Mouse (Mus musculus): ENCODE measurements around the gene Cd44.

The Cd44 gene

DNA sequence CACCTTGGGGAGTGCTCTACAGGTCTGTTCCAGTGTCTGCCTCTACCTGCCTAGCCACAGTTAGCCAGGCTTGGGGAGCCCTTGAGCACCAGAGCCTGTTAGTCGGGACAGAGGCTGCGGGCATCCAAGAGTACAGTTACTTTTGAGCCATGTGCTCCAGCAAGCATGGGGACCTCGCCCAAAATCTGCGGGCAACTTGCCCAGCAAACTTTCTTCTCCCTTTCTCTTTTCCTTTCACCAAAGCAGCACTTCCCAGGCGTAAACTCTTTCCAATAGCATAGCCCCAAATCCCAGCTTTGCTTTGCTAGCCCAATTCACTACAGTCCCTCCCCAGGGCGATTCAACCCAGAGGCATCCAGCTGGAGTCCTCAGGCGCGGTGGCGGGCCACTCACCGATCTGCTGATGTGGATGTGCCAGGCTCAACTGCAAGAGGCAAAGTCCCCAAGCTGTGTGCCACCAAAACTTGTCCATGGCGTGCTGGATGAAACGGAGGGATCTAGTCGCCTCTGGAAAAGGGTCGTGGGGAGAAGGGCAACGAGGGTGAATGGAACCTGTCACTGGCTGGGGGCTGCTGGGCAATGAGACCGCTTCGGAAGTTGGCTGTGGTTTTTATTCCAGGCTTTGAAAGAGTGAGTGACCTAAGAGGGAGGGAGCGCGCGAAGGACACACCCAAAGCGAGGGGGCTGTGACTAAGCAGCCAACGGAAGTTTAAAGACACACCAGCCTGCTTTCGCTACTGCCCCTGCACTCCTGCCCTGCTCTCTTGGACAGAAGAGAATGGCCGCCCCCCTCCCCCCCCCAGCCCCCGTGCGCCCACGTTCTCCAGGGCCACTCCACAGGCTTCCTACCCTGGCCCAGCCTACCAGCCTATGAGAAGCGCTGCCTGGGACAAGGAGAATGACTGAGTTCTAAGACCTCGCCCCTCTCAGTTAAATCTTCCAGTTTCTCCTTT lies at the start of gene Cd44:
Gene Cd44 (minus strand): TSS at position 791 of the 953 bp plus-strand sequence.
- no peak for ATAC-seq (ENCODE audit: insufficient number of reproducible peaks, low FRiP score, low TSS enrichment)

DNA sequence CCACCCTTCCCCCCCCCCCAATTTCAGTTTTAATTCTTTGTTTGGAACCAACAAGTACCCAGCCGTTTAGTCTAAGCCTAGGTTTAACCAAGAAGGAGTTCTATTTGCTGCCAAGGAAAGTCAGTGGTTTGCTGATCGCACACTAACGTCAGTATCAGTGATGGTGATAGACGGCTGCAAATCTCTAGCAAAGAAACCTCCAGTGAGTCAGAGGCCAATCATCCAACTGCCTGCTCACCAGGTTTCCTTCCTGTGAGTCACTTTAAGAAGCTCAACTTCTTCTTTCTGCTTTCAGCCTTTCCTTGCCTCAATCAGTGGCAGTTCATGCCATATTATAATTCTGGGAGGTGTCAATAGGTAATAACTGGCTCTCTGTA lies 47.0 kb upstream of the Cd44 start:
- no peak for ATAC-seq (ENCODE audit: insufficient number of reproducible peaks, low FRiP score, low TSS enrichment)

- no peak for ATAC-seq (ENCODE audit: insufficient number of reproducible peaks, low FRiP score, low TSS enrichment)
Measured at GRCm38 (mm10) chr2:102947846-102948480, 46.5 kb upstream of the Cd44 start.

DNA sequence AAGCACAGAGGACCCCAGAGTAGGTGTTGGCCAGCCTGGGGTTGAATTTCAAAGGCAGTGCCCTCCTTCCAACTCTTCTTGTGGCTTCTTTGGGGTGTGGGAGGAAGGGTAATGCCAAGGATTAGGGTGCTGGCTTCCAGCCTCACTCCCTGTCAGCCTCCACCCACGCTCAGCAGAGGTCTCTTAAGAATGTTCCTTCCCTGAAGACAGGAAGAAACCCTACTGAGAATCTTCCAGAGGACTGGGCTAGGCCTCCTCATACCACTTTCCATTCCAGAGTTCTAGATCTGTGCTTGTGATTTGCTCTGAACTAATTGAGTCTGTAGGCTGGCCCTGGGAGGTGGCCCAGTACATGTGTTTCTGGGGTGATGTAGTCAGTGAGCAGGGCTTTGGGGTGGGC lies 43.6 kb upstream of the Cd44 start:
- no peak for ATAC-seq (ENCODE audit: insufficient number of reproducible peaks, low FRiP score, low TSS enrichment)

DNA sequence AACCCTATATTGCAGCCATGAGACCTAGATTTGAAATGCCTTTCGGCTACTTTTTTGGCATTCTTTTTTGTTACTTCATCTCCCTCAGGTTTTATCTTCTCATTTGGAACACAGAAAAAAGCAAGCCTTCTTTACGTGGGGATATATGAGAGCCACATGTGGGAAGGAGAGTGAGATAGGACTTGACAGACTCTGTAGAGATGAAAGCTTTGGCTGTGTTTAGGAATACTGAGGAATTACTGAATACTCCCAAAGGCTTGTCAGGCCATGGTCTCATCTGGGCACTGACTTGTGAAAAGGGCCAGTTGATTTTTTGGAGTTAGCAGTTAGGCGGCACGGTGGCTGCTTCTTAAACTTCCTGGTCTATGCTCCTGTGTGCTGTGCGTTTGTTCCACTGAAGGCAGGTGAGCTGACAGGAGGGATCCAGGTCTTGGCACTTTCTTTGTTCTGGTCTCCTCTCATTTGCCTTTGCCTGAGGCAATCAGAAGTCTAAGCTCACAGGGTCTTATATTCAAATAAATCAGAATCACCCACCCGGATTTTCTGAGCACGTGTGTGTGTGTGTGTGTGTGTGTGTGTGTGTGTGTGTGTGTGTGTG lies 43.0 kb upstream of the Cd44 start:
- ATAC-seq (ENCODE audit: insufficient number of reproducible peaks, low FRiP score, low TSS enrichment): no peak

DNA sequence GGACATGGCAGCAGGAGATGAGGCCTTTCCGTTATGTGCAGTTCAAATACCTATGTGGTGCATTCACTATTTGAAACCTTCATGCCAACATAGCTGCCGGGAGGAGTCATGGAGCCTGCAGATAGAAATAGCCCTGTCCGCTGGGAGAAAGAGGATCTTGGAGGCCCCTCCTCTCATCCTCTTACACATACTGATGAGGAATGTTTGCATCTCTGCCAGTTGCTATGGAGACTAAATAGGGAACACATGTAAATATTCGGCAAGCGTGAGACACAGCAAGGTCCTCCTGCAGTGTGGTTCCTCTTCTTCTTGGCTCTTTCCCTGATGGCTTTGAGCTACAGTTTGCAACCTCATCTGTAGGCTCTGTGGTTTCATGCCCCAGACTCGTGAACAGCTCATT lies 42.5 kb upstream of the Cd44 start:
- ATAC-seq (ENCODE audit: insufficient number of reproducible peaks, low FRiP score, low TSS enrichment): no peak

- no peak for ATAC-seq (ENCODE audit: insufficient number of reproducible peaks, low FRiP score, low TSS enrichment)
Measured at GRCm38 (mm10) chr2:102942782-102943080, 41.3 kb upstream of the Cd44 start.

DNA sequence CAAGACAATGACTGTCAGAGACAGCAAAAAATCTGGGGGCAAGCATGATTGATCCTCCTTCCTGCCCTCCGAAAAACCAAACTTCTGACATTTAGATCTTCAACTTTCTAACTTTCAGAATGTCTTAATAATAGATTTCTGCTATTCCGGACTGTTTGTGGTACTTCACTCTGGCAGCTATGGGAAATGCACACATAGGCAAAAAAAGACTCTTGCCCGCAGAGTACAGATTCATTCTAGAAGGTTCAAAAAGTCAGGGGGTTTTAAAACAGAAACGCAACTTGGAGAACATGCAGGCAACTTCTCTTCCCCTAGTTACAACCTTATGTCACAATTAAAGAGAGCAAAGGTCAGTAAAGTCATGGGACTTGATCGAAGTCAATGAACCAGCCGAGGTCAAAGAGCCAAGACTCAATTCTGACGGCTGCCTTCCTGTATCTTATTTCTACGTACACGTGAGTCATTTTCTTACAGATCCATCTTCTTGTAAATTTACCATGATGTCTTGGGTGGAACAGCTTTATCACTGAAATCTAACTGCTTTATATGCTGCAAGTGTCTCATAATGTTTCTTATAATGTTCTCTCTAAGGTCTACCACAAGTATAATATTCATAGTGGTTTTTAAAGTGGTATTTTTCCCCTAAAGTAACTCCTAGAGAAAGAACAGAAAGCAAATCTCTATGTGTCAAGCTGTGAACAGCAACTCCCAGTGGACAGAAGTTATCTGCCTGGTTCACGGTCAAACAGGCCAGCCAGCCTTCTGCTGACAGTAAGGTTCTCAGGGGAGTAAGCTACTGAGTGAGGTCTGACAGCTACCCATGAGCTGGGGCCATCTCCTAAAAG lies 40.7 kb upstream of the Cd44 start:
- ATAC-seq (ENCODE audit: insufficient number of reproducible peaks, low FRiP score, low TSS enrichment): no peak

DNA sequence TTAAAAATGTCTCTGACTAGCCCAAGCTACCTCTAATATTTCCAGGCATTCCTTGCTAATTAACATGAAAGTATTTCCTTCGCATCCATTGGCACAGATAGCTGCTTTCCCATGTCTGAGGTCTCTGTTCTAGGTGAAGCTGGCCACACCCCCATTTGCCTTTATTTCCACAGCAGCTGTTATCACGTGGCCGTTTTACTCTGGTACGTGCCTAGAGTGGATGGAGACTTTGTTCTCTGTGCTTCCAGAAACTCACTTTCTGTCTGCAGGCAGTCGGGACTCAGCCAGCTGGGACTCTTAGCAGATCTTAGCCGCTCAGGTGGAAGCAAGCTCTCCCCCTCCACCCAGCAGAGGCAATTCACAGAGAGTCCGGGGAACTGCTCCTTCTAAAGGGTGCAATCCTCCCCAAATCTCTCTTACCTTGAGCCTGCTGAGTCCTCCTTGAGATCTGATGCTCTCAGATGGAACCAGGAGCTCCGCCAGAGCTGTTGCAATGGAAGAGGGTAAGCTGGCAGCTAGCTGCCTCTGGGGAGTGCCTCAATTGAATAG lies 39.4 kb upstream of the Cd44 start:
- no peak for ATAC-seq (ENCODE audit: insufficient number of reproducible peaks, low FRiP score, low TSS enrichment)

DNA sequence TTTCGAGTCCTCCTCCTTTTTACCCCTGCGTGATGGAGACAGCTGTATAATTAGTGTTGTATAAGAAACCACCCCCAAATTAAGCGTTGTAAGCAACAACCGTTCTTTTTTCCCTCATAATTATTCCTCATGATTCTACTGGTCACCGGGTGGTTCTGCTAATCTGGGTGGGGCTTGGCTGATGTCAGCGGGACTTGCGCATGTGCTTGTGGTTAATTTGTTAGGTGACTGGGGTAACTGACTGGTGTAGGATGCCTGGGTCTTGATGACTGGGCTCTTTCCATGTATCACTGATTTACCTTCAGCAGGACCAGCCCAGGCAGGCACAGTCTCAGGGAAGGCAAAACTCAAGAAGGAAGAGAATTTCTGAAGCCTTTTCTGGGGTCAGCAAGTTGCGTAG lies 38.7 kb upstream of the Cd44 start:
- ATAC-seq (ENCODE audit: insufficient number of reproducible peaks, low FRiP score, low TSS enrichment): no peak

- no peak for ATAC-seq (ENCODE audit: insufficient number of reproducible peaks, low FRiP score, low TSS enrichment)
Measured at GRCm38 (mm10) chr2:102936886-102937285, 35.4 kb upstream of the Cd44 start.

GRCm38 (mm10) chr2:102934834-102935233 lies 33.4 kb upstream of the Cd44 start:
- no peak for ATAC-seq (ENCODE audit: insufficient number of reproducible peaks, low FRiP score, low TSS enrichment)

DNA sequence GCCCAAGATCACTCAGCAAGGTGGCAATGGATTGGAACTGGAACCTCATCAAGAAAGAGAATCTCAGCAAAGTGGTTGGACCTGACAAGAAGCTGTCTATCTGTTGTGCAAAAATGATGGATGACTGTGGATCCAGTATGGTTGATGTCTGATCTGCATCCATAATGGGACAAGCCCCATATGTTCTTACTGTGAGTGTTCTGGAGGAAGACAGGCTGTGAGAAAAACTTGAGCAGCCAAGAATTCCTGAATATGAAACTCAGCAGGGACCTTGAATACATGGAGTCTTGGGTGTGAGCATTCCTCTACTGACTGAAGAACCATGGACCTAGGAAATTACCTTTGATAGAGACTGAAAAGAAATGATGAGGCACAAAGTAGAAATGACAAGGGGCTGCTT lies 32.3 kb upstream of the Cd44 start:
- ATAC-seq (ENCODE audit: insufficient number of reproducible peaks, low FRiP score, low TSS enrichment): no peak

- no peak for ATAC-seq (ENCODE audit: insufficient number of reproducible peaks, low FRiP score, low TSS enrichment)
Measured at GRCm38 (mm10) chr2:102933142-102933541, 31.7 kb upstream of the Cd44 start.

GRCm38 (mm10) chr2:102932667-102933066 lies 31.2 kb upstream of the Cd44 start:
- no peak for ATAC-seq (ENCODE audit: insufficient number of reproducible peaks, low FRiP score, low TSS enrichment)

DNA sequence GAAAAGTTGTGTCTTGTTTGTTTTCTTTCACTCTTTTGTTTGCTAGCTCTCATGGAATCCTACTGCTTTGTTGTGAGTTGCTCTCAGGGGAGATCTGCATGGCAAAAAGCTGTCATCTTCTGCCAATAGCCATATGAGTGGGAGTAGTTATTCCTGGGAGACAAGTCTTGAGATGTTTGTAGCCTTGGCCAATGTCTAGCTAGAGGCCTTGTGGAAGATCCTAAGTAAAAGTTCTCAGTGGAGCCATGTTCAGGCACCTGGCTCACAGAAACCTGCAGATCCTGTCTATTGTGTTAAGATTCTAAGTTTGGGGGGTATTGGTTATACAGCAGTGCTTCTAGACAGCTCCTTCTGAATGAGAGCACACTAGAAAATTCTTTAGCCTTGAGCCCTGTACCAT lies 26.7 kb upstream of the Cd44 start:
- ATAC-seq (ENCODE audit: insufficient number of reproducible peaks, low FRiP score, low TSS enrichment): no peak

DNA sequence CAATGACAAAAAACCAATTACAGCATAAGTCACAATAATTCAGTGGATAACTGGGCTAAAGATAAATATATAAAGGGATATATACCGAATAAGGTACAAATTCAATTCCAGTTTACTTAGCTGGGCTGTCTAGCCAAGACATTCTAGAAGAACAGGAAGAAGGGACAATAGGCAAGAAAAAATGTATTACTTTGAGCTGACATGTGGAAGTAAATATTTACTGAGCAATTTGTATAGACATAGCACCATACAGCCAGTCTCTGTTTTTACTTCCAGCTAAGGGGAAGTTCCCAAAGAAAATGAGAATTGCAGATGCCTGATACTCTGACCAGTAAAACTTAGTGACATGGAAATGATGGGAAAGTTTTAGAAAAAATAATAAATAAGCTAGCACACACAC lies 23.0 kb upstream of the Cd44 start:
- no peak for ATAC-seq (ENCODE audit: insufficient number of reproducible peaks, low FRiP score, low TSS enrichment)

DNA sequence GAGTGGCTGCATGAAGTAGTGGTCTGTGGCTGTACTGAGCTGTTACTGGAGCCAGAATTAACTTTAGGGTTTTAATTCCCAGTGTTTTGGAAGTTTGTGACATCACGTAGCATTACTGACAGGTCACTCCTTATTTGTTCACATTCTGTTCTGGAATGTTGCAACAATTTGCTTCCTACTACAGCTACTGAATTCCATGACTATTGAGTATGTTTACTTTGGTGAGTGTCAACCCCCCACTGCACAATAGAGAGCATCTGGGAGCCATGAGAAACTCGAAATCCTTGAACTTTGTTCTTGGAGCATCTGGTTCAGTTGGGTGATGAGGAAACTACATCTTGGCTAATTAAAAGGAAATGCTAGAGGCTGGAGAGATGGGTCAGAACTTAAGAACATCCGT lies 22.2 kb upstream of the Cd44 start:
- no peak for ATAC-seq (ENCODE audit: insufficient number of reproducible peaks, low FRiP score, low TSS enrichment)

DNA sequence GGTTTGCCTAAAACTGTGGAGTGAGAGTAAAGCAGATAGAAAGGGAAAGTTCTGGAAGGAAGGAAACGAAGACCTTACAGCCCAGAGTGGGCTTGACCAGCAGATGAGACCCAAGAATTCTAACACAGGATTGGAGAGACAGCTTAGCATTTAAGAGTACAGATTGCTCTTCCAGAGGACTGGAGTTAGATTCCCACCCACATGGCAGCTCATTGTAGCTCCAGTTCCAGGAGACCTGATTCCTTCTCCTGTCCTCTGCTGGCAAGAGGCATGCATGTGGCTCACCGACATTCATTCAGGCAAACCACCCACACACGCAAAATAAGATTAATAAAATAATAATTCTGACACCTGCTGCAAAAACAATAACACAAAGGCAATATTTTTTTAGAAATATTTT lies 20.6 kb upstream of the Cd44 start:
- ATAC-seq (ENCODE audit: insufficient number of reproducible peaks, low FRiP score, low TSS enrichment): no peak

GRCm38 (mm10) chr2:102918301-102918700 lies 16.8 kb upstream of the Cd44 start:
- no peak for ATAC-seq (ENCODE audit: insufficient number of reproducible peaks, low FRiP score, low TSS enrichment)

GRCm38 (mm10) chr2:102916596-102916995 lies 15.1 kb upstream of the Cd44 start:
- no peak for ATAC-seq (ENCODE audit: insufficient number of reproducible peaks, low FRiP score, low TSS enrichment)
